Mouse (Mus musculus) right cerebral cortex, postnatal 36 days (tissue): Measurements from ENCODE around the gene Utrn.

ENCODE experiments used
- DNase-seq, 2 experiments: peaks; one replicate each; pipeline ENCODE4 v3.0.0; 2022; ENCODE audit warnings: low spot score in 2 of 2, mixed read lengths in 1 of 2

The Utrn gene

DNA sequence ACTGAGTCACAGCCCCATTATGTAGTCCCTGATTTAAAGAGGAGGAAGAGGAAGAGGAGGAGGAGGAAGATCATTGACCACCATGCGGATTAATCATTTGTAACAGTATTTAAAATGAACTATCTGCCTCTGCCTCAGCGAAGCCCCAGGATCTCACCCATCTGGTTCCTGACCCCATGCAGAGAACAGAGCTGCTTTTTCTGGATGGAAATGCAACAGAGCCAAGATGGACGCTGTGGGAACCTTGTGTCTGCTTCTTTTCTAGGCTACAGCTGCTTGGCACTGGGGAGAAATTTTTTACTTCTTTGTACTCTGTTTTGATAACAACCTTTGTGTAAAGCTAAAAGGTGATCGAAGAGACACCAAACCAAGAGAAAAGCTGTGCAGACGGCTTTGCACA, 137.7 kb downstream of the Utrn start:
- no peak for DNase-seq

DNA sequence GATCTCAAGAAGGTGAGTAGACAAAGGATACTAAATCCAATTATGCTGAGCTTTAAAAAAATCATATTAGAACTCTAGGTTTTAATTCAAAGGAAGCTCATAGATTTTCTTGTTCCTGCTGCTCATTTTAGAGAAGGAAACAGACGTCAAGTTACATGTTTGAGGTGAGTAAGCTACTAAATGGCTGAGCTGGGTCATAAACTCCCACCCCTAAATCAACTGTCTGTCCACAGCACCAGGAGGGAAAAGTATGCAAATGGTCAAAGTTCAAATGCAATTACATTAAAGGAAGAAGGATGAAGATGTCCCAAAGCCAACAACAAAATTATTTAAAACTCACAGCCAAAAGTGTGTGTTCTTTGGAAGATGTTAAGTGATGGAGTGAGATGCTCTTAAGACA, 139.5 kb downstream of the Utrn start:
- no peak for DNase-seq

DNA sequence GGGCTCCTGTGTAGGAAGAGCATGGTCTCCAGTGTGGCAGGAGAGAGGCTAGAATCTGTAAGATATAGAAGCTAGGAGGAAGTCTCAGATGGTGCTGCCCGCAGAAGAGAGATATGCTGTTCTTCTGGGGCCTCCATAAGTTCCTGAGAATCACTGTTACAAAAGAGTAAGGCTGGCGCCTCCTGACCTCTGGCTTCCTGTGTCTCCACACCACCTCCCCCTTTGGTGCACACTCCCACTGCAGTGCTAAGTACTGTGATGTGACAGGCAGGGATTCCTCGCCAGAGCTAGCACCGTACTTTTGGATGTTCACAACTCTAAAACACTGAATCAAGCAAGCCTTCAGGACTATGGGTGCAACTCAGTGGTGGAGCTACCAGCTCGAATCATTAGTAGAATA, 140.1 kb downstream of the Utrn start:
- DNase-seq, result no peak

DNA sequence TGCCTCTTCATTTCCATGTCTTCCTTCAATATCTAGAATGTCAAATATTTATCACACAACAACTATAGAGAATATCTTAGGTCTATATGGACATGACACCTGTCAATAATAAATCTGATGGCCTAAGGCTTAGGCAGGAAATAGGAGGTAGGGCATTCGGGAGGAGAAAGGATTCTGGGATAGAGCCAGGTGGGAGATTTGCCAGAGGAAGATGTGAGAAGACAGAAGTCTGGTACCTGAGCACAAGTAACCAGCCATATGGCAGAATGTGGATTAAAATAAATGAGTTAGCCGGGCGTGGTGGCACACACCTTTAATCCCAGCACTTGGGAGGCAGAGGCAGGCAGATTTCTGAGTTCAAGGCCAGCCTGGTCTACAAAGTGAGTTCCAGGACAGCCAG, 141.3 kb downstream of the Utrn start:
- no peak for DNase-seq

DNA sequence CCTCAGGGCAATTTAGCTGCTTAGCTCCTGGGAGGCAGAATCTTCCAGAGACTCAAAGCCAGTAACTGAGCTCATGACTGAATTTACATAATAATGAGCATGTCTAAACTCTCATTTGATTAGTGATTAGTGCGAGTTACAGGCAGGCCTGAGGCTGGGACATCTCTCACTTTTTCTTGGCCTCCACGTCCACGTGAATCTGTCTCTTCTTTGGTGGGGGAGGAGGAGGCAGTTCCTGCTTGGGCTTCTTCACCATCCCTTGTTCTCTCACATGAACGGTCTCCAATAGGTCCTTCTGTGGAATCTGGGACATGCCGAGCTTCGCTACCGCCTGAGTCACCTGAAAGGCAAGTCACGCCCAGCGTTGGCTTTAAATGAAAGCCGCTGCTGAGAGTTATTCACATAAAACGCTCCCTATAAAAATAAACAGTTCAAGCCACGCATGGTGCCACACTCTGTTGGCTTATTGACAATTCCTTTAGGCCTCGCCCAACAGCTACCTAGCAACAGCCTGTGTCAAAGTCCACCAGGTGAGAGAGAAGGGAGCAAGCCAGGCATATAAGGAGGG, 143.0 kb downstream of the Utrn start:
- DNase-seq, result no peak

DNA sequence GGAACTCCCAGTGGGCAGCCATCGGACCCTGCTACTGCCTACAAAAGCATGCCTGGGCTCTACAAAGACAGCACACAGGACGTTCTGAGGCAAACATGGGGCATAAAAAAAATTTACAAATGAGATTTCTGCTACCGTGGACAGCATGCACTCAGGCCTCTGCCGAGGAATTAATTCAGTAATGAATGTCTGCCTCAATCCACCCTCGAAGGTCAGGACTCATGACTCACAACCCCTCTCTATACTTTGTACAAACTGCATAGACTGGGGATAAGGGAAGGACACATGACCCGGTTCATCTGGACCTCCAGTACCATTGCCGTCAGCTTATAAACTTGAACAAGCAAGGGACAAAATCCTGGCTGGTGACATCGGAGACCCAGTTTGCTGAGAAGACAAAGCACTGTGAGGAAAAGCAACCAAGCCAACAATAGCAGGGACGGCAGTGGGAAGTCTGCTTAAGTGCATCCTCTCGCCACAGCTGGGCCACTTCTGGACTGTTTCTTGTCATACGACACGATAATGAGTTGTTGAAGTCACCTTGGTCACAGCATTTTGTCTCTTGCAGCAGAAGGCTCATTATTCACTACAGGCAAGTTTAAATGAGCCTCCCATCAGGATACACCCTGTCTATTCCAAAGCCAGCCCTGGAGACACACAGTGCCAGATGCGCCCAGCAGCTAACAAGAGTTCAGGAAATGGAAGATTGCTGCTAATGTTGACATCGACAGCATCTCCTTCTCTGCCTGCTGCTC, 144.7 kb downstream of the Utrn start:
- DNase-seq, result no peak

DNA sequence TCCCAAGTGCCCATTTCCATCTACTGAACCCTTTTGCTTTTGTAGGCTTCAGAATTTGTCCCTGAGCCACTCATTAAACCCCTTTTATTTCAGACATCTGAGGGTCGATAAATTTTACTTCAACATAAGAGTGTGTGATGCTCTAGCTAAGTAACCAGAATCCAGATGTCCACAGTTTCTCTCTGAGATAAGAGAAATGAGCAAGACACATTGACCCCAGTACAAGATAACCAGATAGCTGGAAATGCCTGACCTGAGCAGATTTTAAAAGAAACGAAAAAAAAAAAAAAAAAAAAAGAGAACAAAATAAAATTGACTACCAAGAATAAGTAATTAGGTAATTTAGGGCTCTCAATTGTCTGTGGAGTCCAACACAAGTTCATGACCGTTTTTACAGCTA, 145.9 kb downstream of the Utrn start:
- no peak for DNase-seq

DNA sequence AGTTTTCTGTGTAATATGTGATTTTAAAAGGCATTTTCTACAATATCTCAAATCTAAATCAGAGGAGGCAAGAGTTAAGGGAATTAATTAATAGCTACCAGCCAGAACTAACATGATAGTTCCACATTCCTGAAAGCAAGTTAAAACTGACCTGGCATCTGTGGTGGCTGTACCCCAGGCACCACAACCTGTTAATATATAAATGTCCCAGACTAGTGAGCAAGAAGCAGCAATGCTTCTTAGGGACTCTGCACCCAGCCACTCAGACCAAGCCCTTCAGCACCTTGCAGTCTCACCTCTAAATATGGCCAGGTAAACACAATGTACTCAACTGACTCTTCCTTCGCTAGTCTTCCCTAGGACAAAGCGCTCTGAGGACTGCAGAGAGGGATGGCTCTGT, 147.1 kb downstream of the Utrn start:
- no peak for DNase-seq

DNA sequence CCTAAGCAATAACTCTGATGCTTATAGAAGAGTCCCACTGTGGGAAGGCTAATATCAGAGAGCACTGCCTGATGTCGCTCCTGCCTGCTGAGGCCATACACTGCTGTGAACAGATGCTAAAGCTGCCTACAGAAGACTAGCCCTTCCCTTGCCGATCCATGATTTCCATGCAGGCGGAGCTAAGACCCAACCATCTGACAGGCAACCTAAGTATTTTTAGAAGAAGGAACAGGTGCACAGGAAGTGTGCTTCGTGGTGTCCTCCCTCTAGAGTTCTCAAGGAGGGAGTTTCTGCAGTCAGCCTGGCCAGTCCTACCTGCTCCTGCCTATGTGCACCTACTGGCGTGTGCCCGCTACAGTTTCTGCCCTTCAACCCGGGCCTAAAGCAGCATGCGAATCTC, 150.8 kb downstream of the Utrn start:
- DNase-seq, result no peak

DNA sequence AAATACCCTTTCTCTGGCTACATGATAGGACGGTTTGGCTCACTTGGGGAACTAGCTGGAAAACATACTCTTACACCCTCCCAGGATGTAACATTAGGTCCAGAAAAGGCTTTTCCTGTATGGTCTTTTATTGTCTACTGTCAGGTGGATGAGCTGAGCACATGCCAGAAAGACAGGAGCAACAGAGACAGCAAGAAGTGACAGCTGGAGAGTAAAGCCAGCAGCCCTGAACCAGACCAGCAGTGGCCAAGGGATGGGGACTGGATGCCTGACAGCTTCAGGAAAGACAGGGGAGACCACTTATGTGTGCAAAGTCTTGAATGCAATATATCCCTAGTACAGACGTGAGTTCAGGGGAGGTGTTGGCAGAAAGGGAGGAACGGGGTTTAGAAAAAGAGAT, 151.8 kb downstream of the Utrn start:
- DNase-seq, result no peak

DNA sequence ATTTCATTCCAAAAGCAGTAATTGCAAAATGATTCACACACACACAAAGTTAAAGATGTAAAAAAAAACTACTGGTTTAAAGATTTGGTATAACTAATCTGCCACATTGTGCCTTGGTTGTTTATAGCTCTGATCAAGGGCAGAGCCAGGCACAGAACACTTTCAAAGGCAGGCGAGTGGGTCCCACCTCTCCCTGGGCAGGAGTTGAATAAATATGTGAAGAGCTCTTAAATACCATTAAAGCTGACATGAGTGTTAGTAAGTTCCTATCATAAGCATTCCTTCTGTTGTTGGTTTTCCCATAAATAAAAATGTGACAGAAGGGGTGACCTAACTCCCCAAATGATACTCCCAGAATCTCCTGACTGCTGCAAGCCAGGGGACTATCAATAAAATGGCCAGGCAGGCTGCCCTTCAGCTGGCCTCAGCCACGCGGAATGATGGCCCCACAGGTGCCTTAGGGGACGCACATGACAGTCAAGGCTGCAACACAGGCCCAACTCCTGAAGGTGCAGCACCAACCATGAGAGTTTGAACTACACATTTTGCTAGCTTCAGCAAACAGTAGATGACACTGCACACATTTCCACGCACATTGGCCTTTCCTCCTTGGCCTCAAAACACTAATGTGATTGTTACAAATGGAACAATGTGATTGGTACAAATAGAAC, 152.4 kb downstream of the Utrn start:
- no peak for DNase-seq

DNA sequence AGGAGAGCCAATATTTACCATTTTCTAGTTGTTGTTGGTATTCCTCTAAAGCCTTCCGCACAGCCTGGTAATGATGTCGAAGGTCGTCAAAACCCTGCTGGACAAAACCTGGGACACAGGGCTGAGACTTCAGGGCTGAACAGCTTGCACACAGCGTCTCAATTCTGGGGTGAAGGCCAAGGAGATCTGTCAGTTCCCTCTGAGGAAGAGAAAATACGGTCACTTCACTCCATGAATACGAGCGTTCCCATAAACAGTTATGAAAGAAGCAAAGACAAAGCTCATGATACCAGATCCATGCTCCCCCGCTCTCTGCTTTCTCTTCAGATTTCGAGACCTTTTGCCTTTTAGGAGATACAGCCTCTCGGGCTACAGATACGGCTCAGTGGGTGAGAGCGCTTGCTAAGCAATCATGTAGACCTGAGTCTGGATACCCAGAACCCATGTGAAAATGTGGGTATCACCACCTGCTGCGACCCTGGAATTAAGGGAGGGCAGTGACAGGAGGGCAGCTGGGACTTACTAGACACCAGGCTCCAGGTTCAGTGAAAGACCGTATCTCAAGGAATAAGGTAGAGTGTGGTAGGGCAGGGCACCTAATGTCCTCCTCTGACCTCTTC, 155.8 kb downstream of the Utrn start:
- no peak for DNase-seq

DNA sequence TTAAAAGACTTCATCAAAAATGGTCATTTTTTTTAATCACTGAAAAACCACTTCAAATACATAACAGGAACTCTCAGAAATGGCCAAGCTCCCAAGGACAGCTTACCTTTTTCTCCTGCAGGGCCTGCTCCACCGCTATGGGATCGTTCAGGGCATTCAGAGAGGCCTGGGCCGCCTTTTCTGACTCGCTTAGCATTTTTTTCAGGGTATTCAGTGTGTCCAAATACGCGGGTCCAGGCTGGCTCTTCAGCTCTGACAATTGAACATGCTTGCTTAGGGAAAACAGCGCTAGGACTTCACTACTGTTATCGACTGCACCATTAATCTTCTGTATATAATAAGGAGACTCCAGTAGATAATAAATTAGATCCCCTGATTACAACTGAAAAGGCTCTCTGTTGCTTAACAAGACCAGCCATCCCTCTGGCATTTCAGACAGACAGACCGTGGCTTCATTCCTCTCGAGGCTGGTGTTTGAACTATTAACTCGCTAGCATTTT, 157.8 kb downstream of the Utrn start:
- DNase-seq, result no peak

DNA sequence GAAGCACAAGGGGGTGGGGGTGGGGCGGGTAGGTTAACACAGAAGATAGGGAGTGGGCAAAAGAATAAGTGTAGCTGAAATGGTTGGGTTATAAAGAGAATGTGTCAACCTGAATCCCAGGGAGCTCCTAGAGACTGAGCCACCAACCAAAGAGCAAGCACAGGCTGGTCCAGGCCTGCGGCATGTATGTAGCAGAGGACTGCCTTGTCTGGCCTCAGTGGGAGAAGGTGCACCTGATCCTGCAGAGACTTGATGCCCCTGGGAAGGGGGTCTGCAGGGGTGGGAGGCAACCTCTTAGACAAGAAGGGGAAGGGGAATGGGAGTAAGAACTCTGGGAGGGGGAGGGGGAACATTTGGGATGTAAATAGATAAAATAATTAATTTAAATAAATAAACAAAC, 162.6 kb downstream of the Utrn start:
- no peak for DNase-seq

DNA sequence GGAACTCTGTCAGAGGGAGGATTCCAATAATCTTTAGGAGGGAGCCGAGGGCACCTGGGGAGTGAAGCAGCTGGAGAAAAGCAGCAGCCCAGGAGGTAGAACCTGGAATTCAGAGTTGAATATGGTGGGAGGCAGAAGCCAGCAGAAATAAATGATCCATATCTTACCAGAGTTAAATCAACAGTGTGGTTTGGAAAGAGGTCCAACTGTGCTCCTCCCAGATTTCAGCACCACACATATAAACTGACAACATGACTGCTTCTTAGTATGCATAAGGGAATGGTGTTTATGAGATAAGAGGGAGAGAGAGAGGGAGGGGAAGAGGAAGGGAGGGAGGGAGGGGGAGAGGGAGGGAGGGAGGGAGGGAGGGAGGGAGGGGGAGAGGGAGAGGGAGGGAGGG, 163.2 kb downstream of the Utrn start:
- no peak for DNase-seq

DNA sequence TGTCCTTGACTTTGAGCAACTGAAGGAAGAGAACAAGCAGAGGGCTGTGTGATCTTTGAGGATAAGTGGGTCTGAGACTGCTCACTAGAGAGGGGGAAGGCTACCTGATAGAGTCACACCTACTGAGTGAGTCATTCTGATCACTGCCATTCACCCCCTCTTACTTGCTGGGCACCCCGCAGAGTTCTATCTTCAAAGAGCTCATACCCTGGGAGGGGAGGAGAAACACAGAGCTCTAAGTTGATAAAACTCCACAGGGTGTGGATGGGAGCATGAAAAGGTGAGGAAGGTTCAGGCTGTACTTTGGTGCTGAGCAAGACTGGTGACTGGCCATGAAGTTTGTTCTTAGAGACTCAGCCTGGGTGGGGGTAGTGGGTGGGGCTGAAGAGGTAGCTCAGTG, 164.9 kb downstream of the Utrn start:
- DNase-seq, result no peak

DNA sequence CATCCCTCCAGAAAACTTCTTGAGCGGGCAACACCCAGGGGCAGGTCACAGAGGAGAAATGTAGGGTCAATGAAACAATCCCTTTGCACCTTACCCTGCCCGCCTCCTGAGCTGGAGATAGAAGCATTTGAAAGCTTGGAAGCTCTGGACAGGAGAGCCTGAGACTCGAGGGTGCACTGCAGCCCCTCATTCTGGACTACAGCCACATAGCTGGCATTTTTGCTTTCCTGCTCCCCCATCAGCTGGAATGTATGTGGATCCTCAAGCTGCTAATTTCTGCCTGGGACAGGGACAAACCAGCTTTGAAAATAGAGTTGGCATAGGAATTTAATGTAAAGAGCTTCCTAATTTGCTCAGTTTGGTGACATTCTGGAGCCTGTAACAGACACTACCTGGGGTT, 165.6 kb downstream of the Utrn start:
- DNase-seq, result no peak

DNA sequence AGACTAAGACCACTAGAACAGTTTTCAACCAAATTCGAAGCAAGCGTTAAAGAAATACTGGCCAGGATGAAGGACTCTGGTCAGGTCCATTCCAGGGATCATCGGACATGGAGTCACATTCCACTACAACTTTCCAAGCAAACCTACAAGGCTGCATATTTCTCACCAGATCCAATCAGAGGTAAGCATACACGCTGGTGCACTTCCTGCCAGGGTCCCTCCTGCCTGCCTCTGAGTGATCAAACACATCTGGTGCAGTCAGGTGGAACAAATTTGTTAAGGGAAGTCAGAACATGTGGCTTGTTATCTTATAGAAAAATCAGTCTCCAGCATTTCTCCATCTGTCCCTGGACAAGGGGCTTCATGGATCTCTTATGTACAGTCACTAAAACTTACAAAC, 167.0 kb downstream of the Utrn start:
- DNase-seq, result no peak

DNA sequence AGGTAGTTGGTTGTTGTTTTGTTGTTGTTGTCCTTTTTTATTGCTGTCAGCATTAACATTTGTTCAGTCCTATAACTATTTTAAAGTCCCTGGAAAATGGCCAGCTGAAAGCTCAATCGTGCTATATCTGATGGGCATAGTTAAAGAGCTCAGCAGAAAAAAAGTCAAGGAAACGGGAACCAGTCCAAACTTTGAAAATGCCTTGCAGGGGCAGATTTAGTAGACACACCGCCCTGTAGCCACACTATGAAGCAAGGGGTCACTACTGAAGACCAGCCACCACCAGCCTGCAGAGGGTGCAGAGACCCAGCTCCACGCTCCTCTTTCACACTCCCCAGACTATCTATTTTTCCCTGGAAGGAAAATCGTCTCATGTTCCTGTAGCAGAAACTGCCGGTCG, 167.5 kb downstream of the Utrn start:
- DNase-seq, result no peak

DNA sequence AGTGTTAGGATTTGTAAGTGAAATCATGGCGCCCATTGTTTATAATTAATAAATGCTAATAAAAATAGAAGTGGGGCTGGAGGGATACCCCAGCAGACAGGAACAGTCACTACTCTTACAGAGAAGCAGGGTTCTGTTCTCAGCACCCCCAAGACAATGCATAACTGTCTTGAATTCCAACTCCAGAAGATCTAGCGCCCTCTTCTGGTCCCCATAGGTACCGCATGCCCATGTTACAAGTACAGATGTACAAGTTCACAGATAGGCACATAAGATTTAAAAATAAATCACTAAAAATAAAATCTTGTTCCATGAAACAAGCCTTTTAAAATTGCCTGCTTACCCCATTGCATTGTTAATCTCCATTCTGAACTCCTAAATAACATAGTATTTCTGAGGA, 168.6 kb downstream of the Utrn start:
- DNase-seq, result no peak

DNA sequence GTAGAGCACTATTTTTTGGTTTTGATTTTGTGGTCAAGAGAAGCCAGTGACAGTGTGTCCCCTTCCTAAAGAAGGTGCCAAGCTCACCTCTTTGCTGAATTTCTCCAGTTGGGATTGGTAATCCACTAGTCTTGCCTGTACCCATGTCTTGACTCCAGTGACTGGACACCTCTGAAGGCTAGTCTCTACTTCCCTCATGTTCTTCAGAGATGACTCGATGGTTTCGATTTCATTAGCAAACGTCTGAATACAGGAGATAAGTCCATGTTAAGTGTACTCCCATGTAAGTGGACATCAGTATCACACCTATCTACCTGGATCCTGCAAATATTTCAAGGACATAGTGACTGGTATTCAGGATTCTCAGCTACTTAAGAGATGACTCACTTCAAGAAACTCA, 171.3 kb downstream of the Utrn start:
- DNase-seq, result no peak

DNA sequence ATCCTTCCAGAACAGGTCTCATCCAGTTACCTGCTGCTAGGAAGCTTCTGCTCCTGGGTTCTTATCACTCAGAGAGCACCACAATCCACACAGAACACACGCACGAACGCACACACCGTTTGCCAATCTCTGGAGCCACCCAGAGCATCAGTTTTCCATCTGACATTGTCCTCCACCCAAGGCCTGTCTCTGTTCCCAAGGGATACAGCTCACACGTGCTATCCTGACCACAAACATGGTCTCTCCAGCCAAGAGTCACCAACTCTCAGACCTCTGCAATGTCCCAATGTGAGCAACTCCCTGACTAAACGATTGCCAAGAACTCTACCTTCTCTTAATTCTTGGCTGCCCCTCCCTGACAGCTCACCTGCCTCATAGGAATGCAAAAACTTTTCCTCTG, 172.5 kb downstream of the Utrn start:
- no peak for DNase-seq

DNA sequence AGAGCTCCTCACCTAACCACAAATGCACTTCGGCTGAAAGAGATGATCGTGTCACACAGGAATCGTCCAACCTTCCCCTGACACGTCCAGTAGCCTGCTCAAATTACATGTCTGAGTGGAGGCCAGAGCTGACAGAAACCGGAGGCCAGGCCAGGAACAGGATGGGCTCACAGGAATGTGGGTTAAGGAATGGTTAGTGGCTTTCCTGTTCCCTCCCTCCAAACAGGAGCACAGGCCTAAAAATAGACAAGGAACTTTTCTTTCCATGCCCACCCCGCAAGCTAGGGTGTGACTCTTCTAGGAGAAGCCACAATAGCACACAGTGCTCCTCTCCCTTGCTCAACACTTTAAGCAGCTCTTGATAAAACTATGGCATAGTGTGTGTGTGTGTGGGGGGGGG, 174.4 kb downstream of the Utrn start:
- no peak for DNase-seq
